Mouse (Mus musculus) MEL (cell line): ENCODE data around the gene Elof1. TPM values are rescaled to one million over a fixed set of nuclear protein-coding genes. Genes with fewer than 3 reads are reported as not detected.

ENCODE experiments used
- DNase-seq: peaks from one replicate; pipeline ENCODE4 v3.0.0; 2011; ENCODE audit warnings: low read depth, low spot score
- H3K27ac ChIP-seq: 2 replicates; pipeline ENCODE4 v1.5.1; 2012; ENCODE audit warnings: low read depth, mild to moderate bottlenecking, control low read depth, low read length, moderate library complexity; ENCODE audit not compliant: control insufficient read depth
- H3K27me3 ChIP-seq, 2 experiments: fragments of 150-350 bp in 1 of 2; sonication (generic) in 1 of 2; 2 replicates each; pipeline ENCODE4 v1.6.1; 2012; ENCODE audit warnings: low read length in 2 of 2, mild to moderate bottlenecking in 2 of 2, improper control_type of control experiment in 1 of 2, moderate library complexity in 1 of 2; ENCODE audit not compliant: insufficient read depth in 2 of 2, control insufficient read depth in 1 of 2
- H3K36me3 ChIP-seq, 2 experiments: 2 replicates each; pipeline ENCODE4 v1.6.1; 2012 to 2014; ENCODE audit warnings: low read length in 2 of 2, improper control_type of control experiment in 1 of 2, inconsistent platforms in 1 of 2, mild to moderate bottlenecking in 1 of 2; ENCODE audit not compliant: insufficient read depth in 2 of 2, control insufficient read depth in 1 of 2
- H3K4me1 ChIP-seq, 2 experiments: fragments of 150-350 bp in 1 of 2; sonication (generic) in 1 of 2; 2 replicates each; pipeline ENCODE4 v1.6.1; 2012; ENCODE audit warnings: low read length in 2 of 2, improper control_type of control experiment in 1 of 2, mild to moderate bottlenecking in 1 of 2; ENCODE audit not compliant: insufficient read depth in 2 of 2, control insufficient read depth in 1 of 2
- H3K4me3 ChIP-seq, 2 experiments: fragments of 150-350 bp in 1 of 2; sonication (generic) in 1 of 2; 2 replicates each; pipeline ENCODE4 v1.5.1; 2012; ENCODE audit warnings: low read depth in 2 of 2, low read length in 2 of 2, mild to moderate bottlenecking in 2 of 2, moderate library complexity in 2 of 2, control low read depth in 1 of 2, improper control_type of control experiment in 1 of 2; ENCODE audit not compliant: control insufficient read depth in 1 of 2, insufficient read depth in 1 of 2
- H3K79me2 ChIP-seq: 2 replicates; pipeline ENCODE4 v1.6.1; 2012; ENCODE audit warnings: mild to moderate bottlenecking, low read length, moderate library complexity; ENCODE audit not compliant: control insufficient read depth, poor library complexity, insufficient read depth
- H3K9ac ChIP-seq: 2 replicates; pipeline ENCODE4 v1.6.1; 2012; ENCODE audit warnings: low read depth, mild to moderate bottlenecking, control low read depth, low read length, moderate library complexity; ENCODE audit not compliant: control insufficient read depth, poor library complexity, severe bottlenecking
- H3K9me3 ChIP-seq: fragments of 150-350 bp; sonication (generic); replicated peaks from 2 replicates; pipeline ENCODE4 v1.6.1; 2012; ENCODE audit warnings: mild to moderate bottlenecking, low read length, improper control_type of control experiment, moderate library complexity; ENCODE audit not compliant: insufficient read depth
- BHLHE40 ChIP-seq: IDR thresholded peaks from 2 replicates; pipeline ENCODE4 v1.6.1; 2012; ENCODE audit warnings: low read depth, mild to moderate bottlenecking, inconsistent platforms, low read length, improper control_type of control experiment, borderline replicate concordance
- CHD1 ChIP-seq: IDR thresholded peaks from 2 replicates; pipeline ENCODE4 v1.6.1; 2012; ENCODE audit warnings: low read depth, mild to moderate bottlenecking, inconsistent platforms, low read length, improper control_type of control experiment
- CHD2 ChIP-seq: IDR thresholded peaks from 2 replicates; pipeline ENCODE4 v1.6.1; 2011; ENCODE audit warnings: low read length, improper control_type of control experiment
- CTCF ChIP-seq, 3 experiments: IDR thresholded peaks in 2 of 3; conservative IDR thresholded peaks in 1 of 3; 2 replicates each; pipeline ENCODE4 v1.5.1; 2011 to 2012; ENCODE audit warnings: low read length in 3 of 3, low read depth in 2 of 3, mild to moderate bottlenecking in 2 of 3, improper control_type of control experiment in 1 of 3, inconsistent platforms in 1 of 3, mixed read lengths in 1 of 3, moderate library complexity in 1 of 3; ENCODE audit not compliant: control insufficient read depth in 1 of 3, insufficient read depth in 1 of 3, poor library complexity in 1 of 3, severe bottlenecking in 1 of 3
- E2F4 ChIP-seq: IDR thresholded peaks from 2 replicates; pipeline ENCODE4 v1.6.1; 2011; ENCODE audit warnings: low read depth, low read length, improper control_type of control experiment, borderline replicate concordance
- ELF1 ChIP-seq: IDR thresholded peaks from 2 replicates; pipeline ENCODE4 v1.6.1; 2014; ENCODE audit warnings: low read depth, mild to moderate bottlenecking, inconsistent platforms, low read length, improper control_type of control experiment, moderate library complexity
- EP300 ChIP-seq, 2 experiments: IDR thresholded peaks; 2 replicates each; pipeline ENCODE4 v1.6.1; 2011; ENCODE audit warnings: improper control_type of control experiment in 2 of 2, low read length in 2 of 2, low read depth in 1 of 2, mild to moderate bottlenecking in 1 of 2
- GATA1 ChIP-seq: IDR thresholded peaks from 2 replicates; pipeline ENCODE4 v1.6.1; 2011; ENCODE audit warnings: low read depth, low read length, improper control_type of control experiment
- HCFC1 ChIP-seq: IDR thresholded peaks from 2 replicates; pipeline ENCODE4 v1.6.1; 2012; ENCODE audit warnings: low read depth, mild to moderate bottlenecking, inconsistent platforms, low read length, improper control_type of control experiment, moderate library complexity
- JUND ChIP-seq: IDR thresholded peaks from 2 replicates; pipeline ENCODE4 v1.6.1; 2011; ENCODE audit warnings: low read depth, mild to moderate bottlenecking, improper control_type of control experiment, low read length
- KAT2A ChIP-seq: conservative IDR thresholded peaks from 2 replicates; pipeline ENCODE4 v1.6.1; 2012; ENCODE audit warnings: low read depth, low read length, improper control_type of control experiment, inconsistent platforms
- MAFK ChIP-seq: IDR thresholded peaks from 2 replicates; pipeline ENCODE4 v1.6.1; 2011; ENCODE audit warnings: low read depth, mild to moderate bottlenecking, low read length, improper control_type of control experiment, borderline replicate concordance
- MAX ChIP-seq: IDR thresholded peaks from 2 replicates; pipeline ENCODE4 v1.6.1; 2011; ENCODE audit warnings: low read length, improper control_type of control experiment
- MAZ ChIP-seq: IDR thresholded peaks from 2 replicates; pipeline ENCODE4 v1.6.1; 2012; ENCODE audit warnings: low read depth, mild to moderate bottlenecking, inconsistent platforms, low read length, improper control_type of control experiment
- MEF2A ChIP-seq: IDR thresholded peaks from 2 replicates; pipeline ENCODE4 v1.6.1; 2014; ENCODE audit warnings: low read depth, mild to moderate bottlenecking, inconsistent platforms, low read length, improper control_type of control experiment; ENCODE audit not compliant: poor library complexity, insufficient replicate concordance, severe bottlenecking; ENCODE audit errors: extremely low read depth
- MXI1 ChIP-seq: IDR thresholded peaks from 2 replicates; pipeline ENCODE4 v1.6.1; 2011; ENCODE audit warnings: mild to moderate bottlenecking, low read depth, low read length, improper control_type of control experiment
- MYB ChIP-seq: IDR thresholded peaks from 2 replicates; pipeline ENCODE4 v1.6.1; 2011; ENCODE audit warnings: mild to moderate bottlenecking, low read depth, low read length, improper control_type of control experiment
- MYC ChIP-seq: IDR thresholded peaks from 2 replicates; pipeline ENCODE4 v1.6.1; 2011; ENCODE audit warnings: low read depth, mild to moderate bottlenecking, low read length, improper control_type of control experiment, moderate library complexity
- NELFE ChIP-seq: IDR thresholded peaks from 2 replicates; pipeline ENCODE4 v1.6.1; 2011; ENCODE audit warnings: low read depth, low read length, improper control_type of control experiment
- NRF1 ChIP-seq: IDR thresholded peaks from 2 replicates; pipeline ENCODE4 v1.6.1; 2014; ENCODE audit warnings: low read depth, mild to moderate bottlenecking, inconsistent platforms, low read length, improper control_type of control experiment, moderate library complexity; ENCODE audit not compliant: poor library complexity, insufficient read depth, severe bottlenecking
- POLR2A ChIP-seq, 2 experiments: IDR thresholded peaks; 2 replicates each; pipeline ENCODE4 v1.6.1; 2011 to 2012; ENCODE audit warnings: low read length in 2 of 2, mild to moderate bottlenecking in 2 of 2, control low read depth in 1 of 2, improper control_type of control experiment in 1 of 2, low read depth in 1 of 2, moderate library complexity in 1 of 2; ENCODE audit not compliant: control insufficient read depth in 1 of 2, insufficient read depth in 1 of 2, poor library complexity in 1 of 2
- POLR2AphosphoS2 ChIP-seq: IDR thresholded peaks from 2 replicates; pipeline ENCODE4 v1.6.1; 2011; ENCODE audit warnings: low read length, improper control_type of control experiment
- POLR2AphosphoS5 ChIP-seq: IDR thresholded peaks from 2 replicates; pipeline ENCODE4 v1.6.1; 2012; ENCODE audit warnings: low read depth, borderline replicate concordance, mild to moderate bottlenecking, inconsistent platforms, low read length, moderate library complexity, mixed read lengths
- RCOR1 ChIP-seq: IDR thresholded peaks from 2 replicates; pipeline ENCODE4 v1.6.1; 2012; ENCODE audit warnings: low read depth, mild to moderate bottlenecking, inconsistent platforms, low read length, improper control_type of control experiment
- SIN3A ChIP-seq: IDR thresholded peaks from 2 replicates; pipeline ENCODE4 v1.6.1; 2012; ENCODE audit warnings: low read length, improper control_type of control experiment, inconsistent platforms
- TAL1 ChIP-seq: IDR thresholded peaks from 2 replicates; pipeline ENCODE4 v1.6.1; 2012; ENCODE audit warnings: mild to moderate bottlenecking, inconsistent platforms, low read length, moderate library complexity, mixed read lengths
- TBP ChIP-seq: IDR thresholded peaks from 2 replicates; pipeline ENCODE4 v1.8.0; 2011; ENCODE audit warnings: low read depth, low read length, improper control_type of control experiment
- TCF12 ChIP-seq: IDR thresholded peaks from 2 replicates; pipeline ENCODE4 v1.6.1; 2014; ENCODE audit warnings: low read depth, mild to moderate bottlenecking, inconsistent platforms, low read length, improper control_type of control experiment, moderate library complexity
- UBTF ChIP-seq: IDR thresholded peaks from 2 replicates; pipeline ENCODE4 v1.6.1; 2012; ENCODE audit warnings: low read depth, mild to moderate bottlenecking, inconsistent platforms, low read length, improper control_type of control experiment, moderate library complexity, borderline replicate concordance; ENCODE audit not compliant: insufficient read depth
- USF1 ChIP-seq: IDR thresholded peaks from 2 replicates; pipeline ENCODE4 v1.6.1; 2014; ENCODE audit warnings: low read depth, mild to moderate bottlenecking, inconsistent platforms, low read length, improper control_type of control experiment, moderate library complexity
- USF2 ChIP-seq, 2 experiments: IDR thresholded peaks; 2 replicates each; pipeline ENCODE4 v1.6.1; 2011 to 2012; ENCODE audit warnings: improper control_type of control experiment in 2 of 2, low read length in 2 of 2, borderline replicate concordance in 1 of 2, inconsistent platforms in 1 of 2, low read depth in 1 of 2, mild to moderate bottlenecking in 1 of 2; ENCODE audit not compliant: insufficient read depth in 1 of 2
- ZC3H11A ChIP-seq: IDR thresholded peaks from 2 replicates; pipeline ENCODE4 v1.6.1; 2012; ENCODE audit warnings: low read depth, mild to moderate bottlenecking, inconsistent platforms, low read length, improper control_type of control experiment
- ZKSCAN1 ChIP-seq: IDR thresholded peaks from 2 replicates; pipeline ENCODE4 v1.6.1; 2012; ENCODE audit warnings: low read depth, mild to moderate bottlenecking, inconsistent platforms, low read length, improper control_type of control experiment, moderate library complexity
- ZMIZ1 ChIP-seq: IDR thresholded peaks from 2 replicates; pipeline ENCODE4 v1.6.1; 2012; ENCODE audit warnings: low read depth, mild to moderate bottlenecking, inconsistent platforms, low read length, improper control_type of control experiment, moderate library complexity
- ZNF384 ChIP-seq: IDR thresholded peaks from 2 replicates; pipeline ENCODE4 v1.6.1; 2012; ENCODE audit warnings: low read depth, mild to moderate bottlenecking, inconsistent platforms, low read length, improper control_type of control experiment
- polyA plus RNA-seq, 2 experiments: library from polyadenylated mRNA; stranded (reverse) in 1 of 2; unstranded in 1 of 2; fragments of >175 nt in 1 of 2; fragments of >200 nt in 1 of 2; gene quantifications; 2 replicates each; pipeline versions ENCODE4 v1.2.1 to v1.2.4; 2012; ENCODE audit warnings: low replicate concordance in 2 of 2, low read depth in 1 of 2; ENCODE audit not compliant: insufficient read length in 2 of 2, insufficient read depth in 1 of 2, missing spikeins in 1 of 2
- total RNA-seq: library from RNA; depleted of rRNA; stranded (reverse); fragments of 300-350 nt; gene quantifications from 2 replicates; pipeline ENCODE4 v1.2.3, GENCODE M21; 2012

Gene Elof1
- total and polyA plus RNA-seq, 3 experiments = 421 to 505 TPM; not detected in 1

DNA sequence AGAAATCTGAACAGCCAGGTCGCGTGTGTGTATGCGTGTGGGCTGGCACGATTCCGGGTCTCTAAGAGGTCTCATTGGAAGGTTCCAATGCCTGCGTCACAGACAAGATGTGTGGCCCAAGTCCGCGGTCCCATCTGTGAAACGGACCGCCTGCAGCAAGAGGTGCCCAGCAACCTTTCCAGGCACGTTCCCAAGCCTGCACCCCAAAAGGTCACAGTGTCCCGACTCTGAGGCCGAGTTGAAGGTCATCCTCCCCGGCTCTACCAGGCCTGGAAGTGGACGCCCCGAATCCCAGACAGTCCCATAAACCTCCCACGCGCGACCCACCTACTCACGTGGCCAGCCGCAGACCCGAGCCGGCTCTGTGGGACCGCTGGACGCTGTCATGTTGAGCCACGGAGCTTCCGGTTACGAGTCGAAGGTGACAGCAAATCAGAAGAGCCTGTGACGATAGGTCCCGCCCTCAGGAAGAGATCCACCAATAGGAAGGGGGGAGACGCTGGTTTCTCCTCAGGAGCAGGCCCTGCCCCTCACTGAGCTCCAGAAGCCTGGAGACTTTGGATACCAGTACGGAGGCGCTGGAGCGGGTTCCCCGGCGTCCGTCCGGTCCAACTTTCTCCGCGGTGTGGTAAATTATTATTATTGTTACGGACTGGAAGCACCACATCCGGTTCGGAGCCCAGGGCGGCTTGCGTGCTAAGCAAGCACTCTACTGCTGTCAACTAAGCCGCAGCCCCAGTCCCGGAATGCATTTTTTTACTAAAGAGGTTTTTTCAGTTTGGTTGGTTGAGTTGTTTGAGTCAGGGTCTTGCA lies 31.7 kb downstream of the Elof1 start, which contains the start of gene Ecsit:
TSS of gene Ecsit (minus strand) at position 417 of the 813 bp plus-strand sequence.
- Histone ChIP-seq H3K36me3 (peaks cover 0 to 9% of the 10 kb centered on the region in 2 experiments; a peak in 2 of 4 replicates), H3K27ac (peak within 1 kb of the TSS; percentile 17), H3K4me1 (peaks cover 6 to 11% of the 10 kb centered on the region in 2 experiments), H3K27me3 (no peaks in the 10 kb centered on the region)
- TF ChIP-seq USF1 = peak; percentile 88
- peak; percentile 90 for TF ChIP-seq TBP
- TF ChIP-seq CHD2 = peak; percentile 64; the same call in 1 of the 2 replicates
- TF ChIP-seq RCOR1 = no peak
- no peak for TF ChIP-seq MAFK
- TF ChIP-seq USF2 (IDR thresholded peaks at IDR 0.05; ENCODE audit: borderline replicate concordance in 1 of 2, insufficient read depth in 1 of 2, low read depth in 1 of 2, low read length in 2 of 2) = no peak
- TF ChIP-seq EP300 (IDR thresholded peaks at IDR 0.05; ENCODE audit: low read depth in 1 of 2, low read length in 2 of 2) = no peak; a peak in 1 of 4 replicates
- 0 out of 6 replicates have a peak, but pooled peaks of 1 of the 3 experiments have one; percentile 11 for TF ChIP-seq CTCF (IDR thresholded peaks at IDR 0.05 in 2 of 3, conservative IDR thresholded peaks at IDR 0.05 in 1 of 3; ENCODE audit: control insufficient read depth in 1 of 3, insufficient read depth in 1 of 3, low read depth in 2 of 3, low read length in 3 of 3, poor library complexity in 1 of 3, severe bottlenecking in 1 of 3)
- no peak for TF ChIP-seq TAL1
- TF ChIP-seq MEF2A = no peak
- peak; percentile 95 for TF ChIP-seq ELF1
- peak; percentile 97 for TF ChIP-seq MYC
- no peak for TF ChIP-seq MYB
- peak; percentile 94 for TF ChIP-seq POLR2AphosphoS2
- TF ChIP-seq HCFC1 = peak; percentile 87
- TF ChIP-seq POLR2A (IDR thresholded peaks at IDR 0.05; ENCODE audit: control insufficient read depth in 1 of 2, insufficient read depth in 1 of 2, low read depth in 1 of 2, low read length in 2 of 2, poor library complexity in 1 of 2) = peak; percentile 98 to 99
- no peak for TF ChIP-seq CHD1
- no peak for TF ChIP-seq GATA1
- TF ChIP-seq MAX = peak; percentile 97
- TF ChIP-seq ZNF384 = 0 out of 2 replicates have a peak, but pooled peaks have one; percentile 5
- peak; percentile 98 for TF ChIP-seq NELFE
- 0 out of 2 replicates have a peak, but pooled peaks have one; percentile 75 for TF ChIP-seq UBTF
- no peak for TF ChIP-seq ZKSCAN1
- TF ChIP-seq ZMIZ1 = peak; percentile 93; the same call in 1 of the 2 replicates
- TF ChIP-seq BHLHE40 = peak; percentile 64; the same call in 1 of the 2 replicates
- TF ChIP-seq NRF1 = peak; percentile 36; the same call in 1 of the 2 replicates
- no peak for TF ChIP-seq ZC3H11A
- TF ChIP-seq MXI1 = peak; percentile 100
- TF ChIP-seq TCF12 = peak; percentile 62
- TF ChIP-seq SIN3A = peak; percentile 100
- TF ChIP-seq KAT2A = no peak
- TF ChIP-seq E2F4 = no peak
- no peak for TF ChIP-seq JUND
- TF ChIP-seq POLR2AphosphoS5 = no peak
- TF ChIP-seq MAZ = peak; percentile 58; the same call in 1 of the 2 replicates
- TF ChIP-seq, all 39 proteins: peak for 20
- Histone ChIP-seq H3K4me3 (peak within 1 kb of the TSS; percentile 73 to 79), H3K79me2 (peaks cover 10% of the 10 kb centered on the region), H3K9ac (peak within 1 kb of the TSS; percentile 73), H3K9me3 (no peaks in the 10 kb centered on the region)
- DNase-seq = peak; percentile 100
